Mouse (Mus musculus) C2C12 (cell line): ENCODE results near the gene C9orf72. TPM values are rescaled to one million over a fixed set of nuclear protein-coding genes. Genes with fewer than 3 reads are reported as not detected.

Experiments
- H3K27me3 ChIP-seq: one replicate; pipeline ENCODE4 v1.6.1; 2011; ENCODE audit not compliant: control insufficient read depth, insufficient read depth, insufficient read length
- H3K36me3 ChIP-seq: one replicate; pipeline ENCODE4 v1.6.1; 2011; ENCODE audit not compliant: control insufficient read depth, insufficient read depth
- H3K4me3 ChIP-seq: one replicate; pipeline ENCODE4 v1.5.1; 2011; ENCODE audit warnings: mild to moderate bottlenecking, control low read depth; ENCODE audit not compliant: poor library complexity, insufficient read depth, severe bottlenecking
- H3K79me2 ChIP-seq: one replicate; pipeline ENCODE4 v1.6.1; 2011; ENCODE audit not compliant: control insufficient read depth, insufficient read depth
- H3K79me3 ChIP-seq: one replicate; pipeline ENCODE4 v1.6.1; 2011; ENCODE audit warnings: low read depth, control low read depth
- H3ac ChIP-seq: one replicate; pipeline ENCODE3; 2011; ENCODE audit warnings: low read depth; ENCODE audit not compliant: control insufficient read depth, insufficient read length
- CEBPB ChIP-seq: IDR thresholded peaks from one replicate; pipeline ENCODE4 v1.6.1; 2011; ENCODE audit warnings: low read depth, mild to moderate bottlenecking, control low read depth, moderate library complexity
- CTCF ChIP-seq: IDR thresholded peaks from one replicate; pipeline ENCODE4 v1.5.1; 2011; ENCODE audit not compliant: control insufficient read depth, insufficient read depth, insufficient read length
- FOSL1 ChIP-seq: IDR thresholded peaks from one replicate; pipeline ENCODE4 v1.8.0; 2011; ENCODE audit warnings: mild to moderate bottlenecking, low read length; ENCODE audit not compliant: poor library complexity, insufficient read depth, severe bottlenecking
- MAX ChIP-seq: IDR thresholded peaks from one replicate; pipeline ENCODE4 v1.6.1; 2011; ENCODE audit warnings: mild to moderate bottlenecking, control low read depth
- MYOD1 ChIP-seq: IDR thresholded peaks from one replicate; pipeline ENCODE4 v1.6.1; 2011; ENCODE audit warnings: low read depth; ENCODE audit not compliant: control insufficient read depth, insufficient read length
- MYOG ChIP-seq: IDR thresholded peaks from one replicate; pipeline ENCODE4 v1.6.1; 2011; ENCODE audit not compliant: control insufficient read depth, insufficient read length; ENCODE audit errors: extremely low read depth
- USF1 ChIP-seq: IDR thresholded peaks from one replicate; pipeline ENCODE4 v1.6.1; 2011; ENCODE audit warnings: low read depth, mild to moderate bottlenecking, control low read depth, moderate library complexity
- polyA plus RNA-seq: library from polyadenylated mRNA; unstranded; fragments of >200 nt; fragmentation: generic; extraction: Trizol; gene quantifications from one replicate; pipeline ENCODE4 v1.2.1, GENCODE M21; 2012; ENCODE audit warnings: missing spikeins

C9orf72 gene
- polyA plus RNA-seq, 1 experiment = 5.7 TPM

DNA sequence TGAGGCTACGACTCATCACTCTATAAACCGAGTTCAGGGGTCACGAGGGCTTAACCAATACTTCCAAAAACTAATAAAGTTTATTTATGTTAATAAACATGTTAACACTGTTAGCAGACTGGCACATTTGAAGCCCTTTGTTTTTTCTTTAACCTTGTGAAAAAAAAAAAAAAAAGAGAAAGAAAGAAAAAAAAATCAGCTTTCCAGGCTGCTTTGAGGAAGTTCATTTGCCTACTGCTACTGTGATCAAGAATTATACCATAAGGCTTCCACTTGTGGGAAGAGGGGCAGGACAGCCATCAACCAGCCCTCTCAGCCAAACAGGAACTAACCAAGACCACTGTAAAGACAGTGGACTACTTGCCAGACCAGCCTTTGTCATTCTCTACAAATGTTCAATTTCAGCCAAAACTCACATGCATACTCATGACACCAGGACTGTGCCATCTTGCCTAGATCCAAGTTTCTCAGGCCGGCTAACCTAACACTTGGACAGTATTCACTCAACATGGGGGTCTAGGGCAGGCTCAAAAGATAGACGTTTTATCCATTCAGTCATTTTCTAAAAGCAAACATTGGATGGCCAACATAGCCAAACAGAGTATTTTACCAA, 2.5 kb downstream of the C9orf72 start:
- Histone ChIP-seq H3K79me2 (peaks cover 26% of the 10 kb centered on the region), H3K27me3 (no peaks in the 10 kb centered on the region), H3ac (no peak overlapping the region), H3K79me3 (peaks cover 3% of the 10 kb centered on the region), H3K36me3 (peaks cover 4% of the 10 kb centered on the region), H3K4me3 (no peak overlapping the region)
- TF ChIP-seq FOSL1 (no peak), MAX (no peak), MYOD1 (no peak), CTCF (no peak)

DNA sequence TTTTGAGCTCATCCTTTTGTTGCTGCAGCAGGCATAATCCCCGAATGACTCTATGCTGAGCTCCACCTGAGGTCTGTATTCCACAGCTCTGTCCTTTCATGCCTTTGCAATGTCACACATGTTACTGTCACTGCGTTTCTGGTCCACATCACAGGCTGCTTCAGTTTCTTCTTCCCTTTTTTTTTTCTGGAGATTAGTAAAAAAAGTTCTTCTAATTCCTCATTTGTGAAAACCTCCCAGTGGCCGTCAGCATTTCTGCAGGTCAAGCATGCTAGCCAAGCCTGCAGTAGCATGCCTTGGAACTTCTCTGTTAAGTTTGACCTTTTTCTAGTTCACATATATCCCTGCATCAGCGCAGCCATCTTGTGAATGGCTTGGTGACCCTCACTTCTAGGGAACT, 4.1 kb downstream of the C9orf72 start:
- Histone ChIP-seq H3ac (no peak overlapping the region), H3K79me2 (peaks cover 26% of the 10 kb centered on the region), H3K79me3 (peaks cover 3% of the 10 kb centered on the region), H3K4me3 (no peak overlapping the region), H3K36me3 (peaks cover 13% of the 10 kb centered on the region), H3K27me3 (no peaks in the 10 kb centered on the region)
- TF ChIP-seq MAX = no peak
- TF ChIP-seq CTCF = no peak
- TF ChIP-seq MYOD1 = no peak
- no peak for TF ChIP-seq USF1
- no peak for TF ChIP-seq MYOG
- TF ChIP-seq CEBPB = no peak
- no peak for TF ChIP-seq FOSL1

DNA sequence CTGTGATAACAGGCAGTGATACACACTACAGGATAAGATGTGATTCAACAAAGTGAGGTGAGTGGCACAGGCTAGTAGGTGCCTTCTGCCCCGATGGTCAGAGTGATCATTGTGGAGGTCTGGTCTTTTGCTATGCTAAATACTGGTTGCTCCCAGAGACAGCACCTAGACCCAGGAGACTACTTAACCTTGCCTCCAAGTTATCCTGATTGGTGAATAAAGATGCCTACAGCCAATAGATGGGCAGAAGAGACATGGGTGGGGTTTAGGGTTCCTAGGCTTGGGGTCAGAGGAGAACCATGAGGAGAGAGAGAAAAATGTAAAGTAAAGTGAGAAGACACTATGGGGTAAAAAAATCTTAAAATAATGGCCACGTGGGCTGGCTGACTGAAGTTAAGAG, 4.8 kb downstream of the C9orf72 start:
- TF ChIP-seq FOSL1 (no peak), CTCF (no peak), USF1 (no peak), MYOD1 (no peak), MAX (no peak), MYOG (no peak), CEBPB (no peak)
- peaks cover 3% of the 10 kb centered on the region for H3K79me3 ChIP-seq
- H3ac ChIP-seq = no peak overlapping the region
- peaks cover 26% of the 10 kb centered on the region for H3K79me2 ChIP-seq
- H3K27me3 ChIP-seq = no peaks in the 10 kb centered on the region
- no peak overlapping the region for H3K4me3 ChIP-seq
- peaks cover 16% of the 10 kb centered on the region for H3K36me3 ChIP-seq

DNA sequence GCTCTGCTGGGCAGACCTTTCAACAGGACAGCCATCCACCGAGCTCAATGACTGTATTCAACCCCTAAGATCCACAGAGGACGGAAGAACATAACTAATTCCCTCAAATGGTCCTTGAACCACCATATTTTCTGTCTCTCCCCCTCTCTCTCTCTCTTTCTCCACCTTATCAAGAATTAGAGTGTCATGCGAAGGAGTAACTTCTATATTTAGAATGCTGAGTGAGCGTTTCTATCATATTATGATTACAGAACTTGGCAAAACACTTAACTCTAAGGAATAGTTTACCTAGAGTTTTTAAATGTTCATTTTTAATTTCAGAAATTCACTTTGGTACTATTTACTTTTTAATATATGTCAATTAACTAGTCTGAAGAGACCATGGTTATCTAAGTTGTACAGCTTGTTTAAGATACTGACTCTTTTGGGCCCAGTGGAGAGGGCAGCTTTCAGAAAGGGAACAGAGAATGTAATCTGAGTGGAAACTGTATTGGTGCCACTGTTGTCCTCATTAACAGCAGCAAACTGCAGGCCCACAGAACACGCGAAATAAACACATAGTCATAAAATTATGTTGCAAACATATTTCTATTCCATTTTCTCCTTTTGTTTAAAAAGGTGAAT, 5.8 kb downstream of the C9orf72 start:
- H3K27me3 ChIP-seq = no peaks in the 10 kb centered on the region
- peaks cover 2% of the 10 kb centered on the region for H3K79me3 ChIP-seq
- no peak overlapping the region for H3ac ChIP-seq
- peaks cover 16% of the 10 kb centered on the region for H3K36me3 ChIP-seq
- H3K4me3 ChIP-seq = no peak overlapping the region
- TF ChIP-seq MYOG = no peak
- no peak for TF ChIP-seq FOSL1
- TF ChIP-seq CEBPB = no peak
- TF ChIP-seq MAX = no peak
- no peak for TF ChIP-seq USF1
- TF ChIP-seq MYOD1 = no peak
- TF ChIP-seq CTCF = no peak
- peaks cover 24% of the 10 kb centered on the region for H3K79me2 ChIP-seq

DNA sequence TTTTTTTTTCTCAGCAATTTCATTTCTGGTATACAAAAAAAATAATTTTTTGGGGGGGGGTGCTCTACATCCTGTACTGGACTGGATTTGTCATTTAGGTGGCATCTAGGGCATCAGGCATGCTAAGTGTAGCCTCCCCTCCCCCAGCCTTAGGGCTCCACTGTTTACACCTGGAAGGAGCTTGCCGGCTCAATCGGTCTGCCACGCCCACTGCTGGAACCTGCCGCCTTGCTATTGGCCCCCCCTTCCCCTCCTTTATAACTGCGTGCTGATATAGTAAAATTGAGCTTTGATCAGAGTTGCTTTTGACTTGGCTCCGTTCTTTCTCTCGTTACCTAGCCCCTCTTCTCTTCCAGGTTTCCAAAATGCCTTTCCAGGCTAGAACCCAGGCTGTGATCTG, 21.3 kb downstream of the C9orf72 start:
- H3K27me3 ChIP-seq = no peaks in the 10 kb centered on the region

More for the DNA sequence above, 21.3 kb downstream of the C9orf72 start:
- Histone ChIP-seq H3K79me3 (no peaks in the 10 kb centered on the region), H3K36me3 (peaks cover 32% of the 10 kb centered on the region), H3K79me2 (no peaks in the 10 kb centered on the region), H3ac (no peak overlapping the region), H3K4me3 (no peak overlapping the region)
- TF ChIP-seq FOSL1 (no peak), CEBPB (no peak), MYOG (no peak), USF1 (no peak), MAX (no peak), CTCF (no peak), MYOD1 (no peak)
